Mouse (Mus musculus) forebrain, postnatal 0 days (tissue): ENCODE results near the gene Ifrd1. TPM values are rescaled to one million over a fixed set of nuclear protein-coding genes. Genes with fewer than 3 reads are reported as not detected.
"Not testable (repeated sequence)": the region's sequence is repeated elsewhere in the genome, so short reads cannot be mapped to it uniquely, and the experiment has no call there.

Experiments
- ATAC-seq: fragments of 200-750 bp; cut with Nextera tagmentation; 2 replicates; pipeline ENCODE4 v1.8.0; 2017; ENCODE audit warnings: mild to moderate bottlenecking, moderate library complexity
- DNase-seq: peaks from one replicate; pipeline ENCODE4 v3.0.0-alpha.2; 2015
- H3K27ac ChIP-seq: fragments of 300-500 bp; sonication (generic); 2 replicates; pipeline ENCODE4 v1.5.1; 2014; ENCODE audit warnings: low read depth, mild to moderate bottlenecking, antibody characterized with exemption, low read length, moderate library complexity, mixed read lengths
- H3K27me3 ChIP-seq: fragments of 300-500 bp; sonication (generic); 2 replicates; pipeline ENCODE4 v1.6.1; 2014; ENCODE audit warnings: mild to moderate bottlenecking, low read length, mixed read lengths; ENCODE audit not compliant: insufficient read depth
- H3K36me3 ChIP-seq: fragments of 300-500 bp; sonication (generic); 2 replicates; pipeline ENCODE4 v1.6.1; 2014; ENCODE audit warnings: mild to moderate bottlenecking, moderate library complexity; ENCODE audit not compliant: insufficient read depth
- H3K4me1 ChIP-seq: fragments of 300-500 bp; sonication (generic); 2 replicates; pipeline ENCODE4 v1.6.1; 2014; ENCODE audit warnings: antibody characterized with exemption; ENCODE audit not compliant: insufficient read depth
- H3K4me2 ChIP-seq: fragments of 300-500 bp; sonication (generic); 2 replicates; pipeline ENCODE4 v1.6.1; 2014; ENCODE audit warnings: low read depth, mild to moderate bottlenecking, moderate library complexity
- H3K4me3 ChIP-seq: fragments of 300-500 bp; sonication (generic); 2 replicates; pipeline ENCODE4 v1.5.1; 2014; ENCODE audit warnings: low read depth, low read length, mixed read lengths
- H3K9ac ChIP-seq: fragments of 300-500 bp; sonication (generic); 2 replicates; pipeline ENCODE4 v1.6.1; 2014; ENCODE audit warnings: mild to moderate bottlenecking
- H3K9me3 ChIP-seq: fragments of 300-500 bp; sonication (generic); 2 replicates; pipeline ENCODE4 v1.6.1; 2016; ENCODE audit warnings: low read length
- CTCF ChIP-seq: sonication (generic); IDR thresholded peaks from 2 replicates; pipeline ENCODE4 v1.5.1; 2016; ENCODE audit warnings: antibody characterized with exemption, control low read depth, low read depth
- WGBS: fragments of 180-500 bp; shearing (Covaris S2); extraction: QIAGEN DNeasy Blood & Tissue Kit; methylation state at CpG from one replicate; pipeline ENCODE4 v1.1.7; 2014; 5-methylcytosine and 5-hydroxymethylcytosine counted together
- polyA plus RNA-seq: library from polyadenylated mRNA; unstranded; fragments of >200 nt; fragmentation: Nextera tagmentation; extraction: Ambion mirVana; gene quantifications from 2 replicates; pipeline ENCODE4 v1.2.1, GENCODE M21; 2015
- total RNA-seq: library from RNA; depleted of rRNA; stranded (reverse); fragments of >200 nt; gene quantifications from 2 replicates; pipeline ENCODE4 v1.2.3, GENCODE M21; 2014

The Ifrd1 gene
- total and polyA plus RNA-seq, 2 experiments from 2014 or later = 71.3 to 156 TPM

DNA sequence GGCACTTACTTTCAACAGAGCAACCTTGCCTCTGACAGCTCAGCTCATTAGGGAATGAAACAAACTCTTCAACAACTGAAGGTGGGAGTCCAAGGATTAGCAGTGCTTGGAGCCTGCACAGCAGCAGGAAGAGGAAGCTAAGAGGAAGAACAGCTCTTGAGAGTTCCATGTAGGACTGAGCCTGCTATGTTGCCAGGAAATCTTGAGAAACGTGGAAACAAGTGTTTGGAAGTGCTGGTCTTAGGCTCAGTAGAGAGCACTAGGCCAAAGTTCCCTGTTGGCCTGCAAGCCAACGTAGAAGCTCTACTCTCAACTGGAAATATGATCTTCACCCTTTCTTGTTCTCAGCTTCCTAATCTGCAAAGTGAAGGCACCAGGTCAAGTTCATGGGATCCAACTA lies 20.0 kb upstream of the Ifrd1 start:
- no peak overlapping the region for H3K4me2 ChIP-seq
- 68% methylated on average over 2 of the region's 2 CpGs for whole genome bisulfite sequencing
- H3K9ac ChIP-seq = no peak overlapping the region
- DNase-seq = no peak
- no peak overlapping the region for H3K4me3 ChIP-seq
- ATAC-seq = no peak
- no peaks in the 10 kb centered on the region for H3K9me3 ChIP-seq
- H3K27me3 ChIP-seq = no peaks in the 10 kb centered on the region
- no peak for TF ChIP-seq CTCF
- H3K4me1 ChIP-seq = no peaks in the 10 kb centered on the region
- no peak overlapping the region for H3K27ac ChIP-seq
- H3K36me3 ChIP-seq = no peaks in the 10 kb centered on the region

DNA sequence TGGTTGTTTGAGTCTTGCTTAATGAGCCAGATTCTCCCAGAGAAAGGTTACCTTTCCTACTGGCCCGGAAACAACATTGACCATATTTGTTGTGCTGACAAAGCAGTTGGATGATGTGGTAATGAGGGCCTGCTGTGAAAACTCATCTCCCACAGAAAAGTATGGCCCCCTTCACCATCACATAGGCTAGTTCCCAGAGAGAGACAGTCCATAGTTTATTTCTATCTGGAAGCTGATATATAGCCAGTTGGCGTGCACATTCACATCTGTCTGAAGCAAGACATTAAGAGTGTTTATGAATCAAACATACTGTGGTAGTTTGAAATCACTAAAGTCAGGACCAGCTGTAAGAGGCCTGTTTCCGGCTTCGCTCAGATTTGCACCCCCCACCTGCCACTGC lies 15.4 kb upstream of the Ifrd1 start:
- WGBS = 73% methylated on average over 4 of the region's 4 CpGs
- Histone ChIP-seq H3K27ac (no peak overlapping the region), H3K4me1 (no peaks in the 10 kb centered on the region), H3K9ac (no peak overlapping the region), H3K4me2 (no peak overlapping the region), H3K27me3 (no peaks in the 10 kb centered on the region), H3K4me3 (no peak overlapping the region), H3K9me3 (no peaks in the 10 kb centered on the region), H3K36me3 (no peaks in the 10 kb centered on the region)
- DNase-seq (no peak), ATAC-seq (no peak)
- TF ChIP-seq CTCF = no peak

DNA sequence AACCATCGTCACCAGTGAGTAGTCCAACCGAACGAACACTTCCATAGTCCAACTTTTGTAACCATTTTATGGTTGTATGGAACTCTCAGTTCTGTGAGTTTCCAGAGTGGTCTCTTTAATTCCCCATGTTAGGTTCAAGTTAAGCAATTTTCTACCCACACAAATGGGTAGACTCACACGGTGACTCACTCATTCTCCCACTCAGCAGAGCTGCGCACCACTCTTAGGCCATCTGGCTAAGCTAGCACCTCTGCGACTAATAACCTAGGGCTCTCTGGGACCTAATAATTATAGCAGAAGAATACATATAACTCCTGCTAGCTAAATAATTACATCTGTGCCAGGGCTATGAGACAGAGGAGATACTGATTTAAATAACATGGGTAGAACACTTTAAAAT lies 14.7 kb upstream of the Ifrd1 start:
- no peak overlapping the region for H3K4me3 ChIP-seq
- no peaks in the 10 kb centered on the region for H3K4me1 ChIP-seq
- no peak overlapping the region for H3K27ac ChIP-seq
- H3K9ac ChIP-seq = no peak overlapping the region
- no peak for TF ChIP-seq CTCF
- no peaks in the 10 kb centered on the region for H3K36me3 ChIP-seq
- no peaks in the 10 kb centered on the region for H3K27me3 ChIP-seq
- 91% methylated on average over 6 of the region's 6 CpGs for whole genome bisulfite sequencing
- no peaks in the 10 kb centered on the region for H3K9me3 ChIP-seq
- H3K4me2 ChIP-seq = no peak overlapping the region
- ATAC-seq = no peak
- no peak for DNase-seq

DNA sequence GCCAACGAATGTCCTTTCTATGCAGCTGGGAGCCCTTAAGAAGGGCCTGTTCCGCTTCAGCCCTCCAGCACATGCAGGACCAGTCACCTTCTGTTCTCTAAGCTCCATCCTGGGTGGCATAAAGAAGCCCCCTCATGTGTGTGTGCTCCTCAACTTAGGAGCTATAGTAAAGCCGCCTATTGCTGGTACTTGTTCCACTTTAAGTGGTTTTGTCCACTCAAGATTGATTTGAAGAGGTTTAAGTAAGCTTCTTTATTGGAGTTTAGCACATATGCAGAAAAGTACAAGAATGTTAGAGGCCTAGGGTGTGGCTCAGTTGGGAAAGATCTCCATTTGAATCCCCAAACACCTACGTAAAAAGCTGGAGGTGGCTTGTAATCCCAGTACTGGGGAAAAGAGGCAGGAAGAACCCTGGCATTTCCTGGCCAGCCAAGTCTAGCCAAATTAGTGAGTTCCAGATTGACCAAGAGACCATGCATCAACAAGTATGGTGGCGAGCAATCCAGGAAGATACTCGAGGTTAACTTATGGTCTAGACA lies 10.2 kb upstream of the Ifrd1 start:
- Histone ChIP-seq H3K4me3 (no peak overlapping the region), H3K4me2 (no peak overlapping the region), H3K9ac (no peak overlapping the region), H3K4me1 (no peaks in the 10 kb centered on the region), H3K36me3 (no peaks in the 10 kb centered on the region), H3K9me3 (no peaks in the 10 kb centered on the region), H3K27me3 (no peaks in the 10 kb centered on the region), H3K27ac (no peak overlapping the region)
- TF ChIP-seq CTCF = no peak
- WGBS = 87% methylated on average over 6 of the region's 6 CpGs
- no peak for ATAC-seq
- DNase-seq = no peak

DNA sequence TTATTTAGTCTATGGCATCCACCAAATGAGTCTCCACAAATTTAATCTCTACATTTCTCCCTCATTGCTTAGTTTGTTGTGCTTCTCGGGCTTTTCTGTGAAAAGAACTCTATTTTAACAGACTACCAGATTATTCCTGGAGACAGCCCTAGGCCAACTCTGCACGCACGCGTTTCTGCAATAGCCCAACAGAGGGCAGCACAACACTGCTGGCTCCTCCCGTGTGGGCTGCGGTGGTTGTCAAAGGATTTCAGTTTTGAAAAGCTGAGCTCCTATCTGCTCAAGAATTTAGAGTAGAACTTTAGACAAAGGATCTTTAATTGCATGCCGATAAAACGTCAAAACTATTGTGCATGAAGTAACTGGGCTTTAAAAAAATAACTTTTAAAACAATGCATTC lies 8.9 kb upstream of the Ifrd1 start:
- peak; percentile 95 for TF ChIP-seq CTCF
- DNase-seq = peak; percentile 93
- Histone ChIP-seq H3K27ac (no peak overlapping the region), H3K4me3 (no peak overlapping the region), H3K4me1 (no peaks in the 10 kb centered on the region), H3K4me2 (no peak overlapping the region), H3K36me3 (no peaks in the 10 kb centered on the region), H3K27me3 (no peaks in the 10 kb centered on the region), H3K9me3 (no peaks in the 10 kb centered on the region), H3K9ac (no peak overlapping the region)
- 0% methylated on average over 8 of the region's 8 CpGs for WGBS
- peak; percentile 94 for ATAC-seq

DNA sequence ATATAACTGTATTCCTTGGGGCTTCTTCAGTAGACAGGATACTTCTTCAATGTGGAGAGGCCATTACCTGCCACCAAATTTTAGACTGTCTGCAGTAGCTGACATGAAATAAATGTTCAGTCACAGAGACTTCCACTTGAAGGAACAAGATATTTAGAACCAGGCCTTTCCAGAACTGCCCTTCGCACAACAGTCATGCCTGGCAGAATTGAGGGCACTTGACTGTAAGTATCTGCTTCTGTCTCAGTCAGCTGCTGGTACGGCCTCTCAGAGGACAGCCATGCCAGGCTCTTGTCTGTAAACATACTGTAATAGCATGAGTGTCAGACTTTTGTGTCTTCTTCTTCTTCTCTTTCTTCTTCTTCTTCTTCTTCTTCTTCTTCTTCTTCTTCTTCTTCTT lies 8.2 kb upstream of the Ifrd1 start:
- Histone ChIP-seq H3K27me3 (no peaks in the 10 kb centered on the region), H3K9ac (no peak overlapping the region), H3K4me3 (no peak overlapping the region), H3K27ac (no peak overlapping the region), H3K9me3 (no peaks in the 10 kb centered on the region), H3K4me2 (no peak overlapping the region), H3K36me3 (no peaks in the 10 kb centered on the region), H3K4me1 (no peaks in the 10 kb centered on the region)
- 83% methylated on average over 2 of the region's 2 CpGs for WGBS
- TF ChIP-seq CTCF = no peak
- DNase-seq (no peak), ATAC-seq (no peak)

DNA sequence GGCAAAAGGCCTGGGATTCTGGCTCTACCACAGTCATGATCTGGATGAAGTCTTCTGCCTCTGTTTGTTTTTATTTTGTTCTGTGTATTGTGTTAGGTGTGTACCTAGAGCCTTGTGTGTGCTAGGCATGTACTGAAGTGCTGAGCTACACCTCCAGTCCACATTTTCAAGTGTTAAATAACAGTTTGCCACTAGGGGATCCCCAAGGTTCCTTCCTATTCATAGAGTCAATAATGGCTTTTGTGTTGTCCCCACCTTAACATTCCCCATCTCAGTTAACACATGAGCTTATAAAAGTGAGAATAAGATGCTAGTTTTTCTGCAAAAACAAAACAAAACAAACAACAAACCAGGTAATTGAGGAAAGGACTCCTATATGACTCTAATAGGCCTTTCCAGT lies 7.7 kb upstream of the Ifrd1 start:
- no peaks in the 10 kb centered on the region for H3K27me3 ChIP-seq
- peak; percentile 46 for TF ChIP-seq CTCF
- ATAC-seq (no peak), DNase-seq (no peak)
- H3K4me1 ChIP-seq = no peaks in the 10 kb centered on the region
- H3K36me3 ChIP-seq = no peaks in the 10 kb centered on the region
- H3K9me3 ChIP-seq = no peaks in the 10 kb centered on the region
- H3K4me3 ChIP-seq = no peak overlapping the region
- no peak overlapping the region for H3K27ac ChIP-seq
- no peak overlapping the region for H3K4me2 ChIP-seq
- H3K9ac ChIP-seq = no peak overlapping the region

DNA sequence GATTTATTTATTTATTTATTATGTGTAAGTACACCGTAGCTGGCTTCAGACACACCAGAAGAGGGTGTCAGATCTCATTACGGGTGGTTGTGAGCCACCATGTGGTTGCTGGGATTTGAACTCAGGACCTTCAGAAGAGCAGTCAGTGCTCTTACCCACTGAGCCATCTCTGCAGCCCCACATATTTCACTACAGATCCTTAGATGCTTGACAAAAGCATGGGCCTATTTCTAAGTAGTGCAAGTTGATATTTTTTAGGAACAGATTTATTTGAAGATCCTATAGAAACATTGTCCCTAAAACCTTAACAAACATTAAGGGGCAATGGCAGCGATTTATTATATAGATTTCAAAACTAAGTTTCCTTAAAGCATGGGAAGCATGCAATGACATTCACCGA lies 7.0 kb upstream of the Ifrd1 start:
- not testable (repeated sequence) for H3K4me3 ChIP-seq, H3K9ac ChIP-seq, DNase-seq, H3K27ac ChIP-seq, H3K9me3 ChIP-seq, H3K36me3 ChIP-seq, H3K4me1 ChIP-seq, H3K27me3 ChIP-seq, ATAC-seq, H3K4me2 ChIP-seq
- 88% methylated on average over 4 of the region's 4 CpGs for WGBS
